Mouse (Mus musculus) liver, adult 2 months (tissue): ENCODE results near the gene Abhd17c.

Source experiments
- CTCF ChIP-seq: fragments of 200-500 bp; IDR thresholded peaks from 2 replicates; pipeline ENCODE4 v1.5.1; 2011; ENCODE audit warnings: low read depth, low read length, control low read depth
- POLR2A ChIP-seq: fragments of 200-500 bp; IDR thresholded peaks from 2 replicates; pipeline ENCODE4 v1.6.1; 2011; ENCODE audit warnings: low read length, control low read depth; ENCODE audit not compliant: insufficient read depth; ENCODE audit errors: extremely low read depth

- TF ChIP-seq CTCF (no peak), POLR2A (no peak)
Measured at GRCm38 (mm10) chr7:84074266-84074665, 77.4 kb downstream of the Abhd17c start.
